Mouse (Mus musculus) brain, embryonic 18.5 days (tissue): Measurements from ENCODE around the gene Ypel2.

Experiments
- DNase-seq: peaks from one replicate; pipeline ENCODE4 v3.0.0-alpha.2; 2012; ENCODE audit warnings: low read depth, low spot score

The Ypel2 gene

GRCm38 (mm10) chr11:86898367-86898766 is 95.1 kb downstream of the Ypel2 start:
- no peak for DNase-seq

GRCm38 (mm10) chr11:86895567-86895966 is 97.9 kb downstream of the Ypel2 start:
- no peak for DNase-seq

DNA sequence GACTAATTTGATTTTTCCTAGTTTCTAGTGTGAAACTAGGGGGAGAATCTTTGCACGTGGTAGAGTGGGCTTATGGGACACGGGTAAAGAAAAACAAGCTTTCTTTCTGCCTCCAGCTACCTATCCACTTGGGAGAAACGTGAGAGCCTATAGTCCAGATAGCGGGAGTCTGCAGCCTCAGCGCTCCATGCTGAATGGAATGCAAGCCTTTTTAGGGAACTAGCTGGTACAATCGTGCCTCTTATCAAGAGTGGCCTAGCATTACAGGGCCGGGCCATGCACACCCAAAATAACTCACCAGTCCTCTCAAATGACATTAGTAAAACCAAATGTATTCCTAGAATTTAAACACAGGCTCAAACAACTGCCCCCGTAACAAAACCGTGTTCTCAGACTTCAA is 98.4 kb downstream of the Ypel2 start:
- no peak for DNase-seq

- peak; percentile 26 for DNase-seq
Observed at GRCm38 (mm10) chr11:86894171-86894577, 99.3 kb downstream of the Ypel2 start.

DNA sequence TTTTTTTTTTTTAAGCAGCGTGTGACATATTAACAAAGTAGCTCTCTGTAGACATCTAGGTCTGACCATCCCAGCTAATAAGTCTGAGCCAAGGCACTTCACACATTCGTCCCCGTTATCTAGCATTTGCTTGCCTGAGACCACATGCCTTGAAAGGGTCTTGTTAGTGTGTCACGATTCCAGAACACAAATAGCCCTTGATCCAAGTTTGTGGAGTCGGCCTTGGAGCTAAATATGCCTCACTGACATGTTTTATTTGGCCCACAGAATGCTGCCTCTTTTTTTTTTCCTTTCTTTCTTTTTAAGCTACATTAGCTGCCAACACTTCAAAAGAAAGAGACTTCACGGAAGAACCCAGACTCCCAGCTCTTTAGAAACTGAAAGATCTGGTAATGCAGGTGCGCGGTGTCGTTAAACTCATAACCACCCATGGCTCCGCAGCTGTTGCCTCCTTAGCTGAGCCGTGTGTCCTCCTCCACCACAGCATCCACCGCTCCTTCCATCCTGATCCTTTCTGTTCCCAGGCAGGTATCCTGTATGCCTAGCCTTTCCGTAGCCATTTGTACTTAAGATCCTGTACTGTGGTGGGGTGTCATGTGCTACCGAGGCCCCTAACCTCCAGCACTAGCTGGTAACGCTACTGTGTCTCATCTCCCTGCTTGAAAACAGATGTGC is 100.4 kb downstream of the Ypel2 start:
- DNase-seq: no peak
